Mouse (Mus musculus) spleen, adult 2 months (tissue): ENCODE data around the gene Tsc22d1.

Experiments used
- CTCF ChIP-seq: fragments of 200-500 bp; IDR thresholded peaks from 2 replicates; pipeline ENCODE4 v1.5.1; 2011; ENCODE audit warnings: mild to moderate bottlenecking, inconsistent platforms; ENCODE audit not compliant: insufficient read depth, insufficient read length, insufficient replicate concordance; ENCODE audit errors: extremely low read depth
- POLR2A ChIP-seq: fragments of 200-500 bp; IDR thresholded peaks from 2 replicates; pipeline ENCODE4 v1.6.1; 2011; ENCODE audit warnings: low read depth, low read length, inconsistent platforms

DNA sequence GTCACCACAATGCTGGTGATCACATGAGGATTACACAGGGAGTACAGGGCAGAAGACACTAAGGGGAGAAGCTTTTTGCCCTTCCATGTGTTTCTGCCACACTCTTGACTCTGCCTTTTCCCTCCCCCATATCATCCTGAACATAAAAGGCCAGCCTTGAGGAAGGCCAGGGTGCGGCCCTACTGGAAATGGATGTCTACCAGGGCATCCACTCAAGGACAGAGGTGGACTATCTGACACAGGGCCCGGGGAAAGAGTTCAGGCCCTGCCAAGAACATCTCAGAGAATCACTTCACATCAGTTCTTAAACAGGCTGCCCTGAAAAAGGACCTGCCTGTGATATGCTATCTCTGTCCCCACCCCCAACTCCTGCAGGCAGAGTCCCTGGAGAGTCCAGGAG, 126.6 kb downstream of the Tsc22d1 start:
- TF ChIP-seq CTCF (no peak), POLR2A (no peak)
